Mouse (Mus musculus): ENCODE results near the gene Oaz2.

Gene Oaz2

GRCm38 (mm10) chr9:65667701-65668100 is at the start of gene Oaz2:
TSS of gene Oaz2 (plus strand) at chr9:65668001.
- no peak for DNase-seq (ENCODE audit: low spot score)

GRCm38 (mm10) chr9:65619311-65619710 is 48.5 kb upstream of the Oaz2 start:
- DNase-seq (ENCODE audit: low spot score): no peak

- no peak for DNase-seq (ENCODE audit: low spot score)
Observed at GRCm38 (mm10) chr9:65621196-65621595, 46.6 kb upstream of the Oaz2 start.

GRCm38 (mm10) chr9:65621666-65622065 is 46.1 kb upstream of the Oaz2 start:
- DNase-seq (ENCODE audit: low spot score): no peak

GRCm38 (mm10) chr9:65622826-65623225 is 45.0 kb upstream of the Oaz2 start:
- DNase-seq (ENCODE audit: low spot score): no peak

GRCm38 (mm10) chr9:65624266-65624665 is 43.5 kb upstream of the Oaz2 start:
- DNase-seq (ENCODE audit: low spot score): no peak

GRCm38 (mm10) chr9:65629025-65629766 is 38.6 kb upstream of the Oaz2 start, which contains the start of gene Rbpms2:
TSS of gene Rbpms2 (plus strand) at chr9:65629648.
- DNase-seq (ENCODE audit: low spot score): no peak

- DNase-seq (ENCODE audit: low spot score): no peak
Observed at GRCm38 (mm10) chr9:65629767-65630630, 37.8 kb upstream of the Oaz2 start.

GRCm38 (mm10) chr9:65630631-65631353 is 37.0 kb upstream of the Oaz2 start:
- no peak for DNase-seq (ENCODE audit: low spot score)

- no peak for DNase-seq (ENCODE audit: low spot score)
Observed at GRCm38 (mm10) chr9:65631354-65632021, 36.3 kb upstream of the Oaz2 start.

- no peak for DNase-seq (ENCODE audit: low spot score)
Observed at GRCm38 (mm10) chr9:65635766-65636165, 32.0 kb upstream of the Oaz2 start.

- DNase-seq (ENCODE audit: low spot score): no peak
Observed at GRCm38 (mm10) chr9:65636926-65637325, 30.9 kb upstream of the Oaz2 start.

- no peak for DNase-seq (ENCODE audit: low spot score)
Observed at GRCm38 (mm10) chr9:65639065-65639464, 28.7 kb upstream of the Oaz2 start.

GRCm38 (mm10) chr9:65640838-65641410 is 26.9 kb upstream of the Oaz2 start:
- no peak for DNase-seq (ENCODE audit: low spot score)

GRCm38 (mm10) chr9:65641446-65642052 is 26.3 kb upstream of the Oaz2 start:
- DNase-seq (ENCODE audit: low spot score): no peak

GRCm38 (mm10) chr9:65642546-65642945 is 25.3 kb upstream of the Oaz2 start:
- DNase-seq (ENCODE audit: low spot score): no peak

- no peak for DNase-seq (ENCODE audit: low spot score)
Observed at GRCm38 (mm10) chr9:65644960-65645359, 22.8 kb upstream of the Oaz2 start.

- no peak for DNase-seq (ENCODE audit: low spot score)
Observed at GRCm38 (mm10) chr9:65645984-65646383, 21.8 kb upstream of the Oaz2 start.

GRCm38 (mm10) chr9:65646782-65647181 is 21.0 kb upstream of the Oaz2 start:
- no peak for DNase-seq (ENCODE audit: low spot score)

GRCm38 (mm10) chr9:65648730-65649129 is 19.1 kb upstream of the Oaz2 start:
- no peak for DNase-seq (ENCODE audit: low spot score)

- DNase-seq (ENCODE audit: low spot score): no peak
Observed at GRCm38 (mm10) chr9:65649997-65650396, 17.8 kb upstream of the Oaz2 start.

Data from ovary, postnatal 10 days (tissue).